Mouse (Mus musculus) olfactory bulb, adult 2 months (tissue): ENCODE measurements around the gene Trim65.

Experiments
- CTCF ChIP-seq: fragments of 200-500 bp; IDR thresholded peaks from 2 replicates; pipeline ENCODE4 v1.5.1; 2012; ENCODE audit warnings: low read depth, mild to moderate bottlenecking, low read length, moderate library complexity; ENCODE audit not compliant: insufficient read depth
- POLR2A ChIP-seq: fragments of 200-500 bp; IDR thresholded peaks from 2 replicates; pipeline ENCODE4 v1.6.1; 2012; ENCODE audit warnings: mild to moderate bottlenecking, low read depth, low read length, moderate library complexity; ENCODE audit not compliant: insufficient read depth

DNA sequence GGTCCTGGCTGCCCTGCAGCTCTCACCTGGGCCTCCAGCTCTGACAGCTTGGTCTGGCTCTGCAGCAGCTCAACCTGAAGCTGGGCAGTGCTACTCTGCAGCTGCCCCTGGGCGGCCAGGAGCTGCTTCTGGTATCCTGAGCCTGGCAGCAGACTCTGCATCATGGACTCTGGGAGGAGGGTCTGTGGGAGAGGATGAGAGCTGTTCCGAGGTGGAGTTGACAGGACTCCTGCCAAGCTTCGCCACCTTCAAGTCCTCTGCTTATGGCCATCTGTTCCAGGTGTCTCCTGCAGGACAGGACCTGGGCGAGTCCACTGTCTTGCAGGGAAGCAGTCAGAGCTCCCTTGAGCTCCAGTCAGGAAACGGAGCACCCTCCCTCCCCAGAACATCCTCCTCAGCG lies 18.4 kb upstream of the Trim65 start:
- no peak for TF ChIP-seq POLR2A
- TF ChIP-seq CTCF: no peak
